Comparison of ENCODE assay signal across 11 mouse cellular contexts in genomic region chrX:73525223-73526140, GRCm38 (mm10). TPM values are rescaled to one million over a fixed set of nuclear protein-coding genes. Genes with fewer than 3 reads are reported as not detected.
DNase-seq lines count a peak whose midpoint lies in the region; ATAC-seq lines count a peak whose summit lies in the region.
"Had no signal": no experiment of that assay in that cellular context is flagged by ENCODE, and none has a peak within 500 bp of the region (broad histone marks: within the 10 kb centered on the region; RNA-seq: fewer than 3 reads in every experiment).

No protein-coding gene starts in this region.

- no peak overlapping the region for H3K9ac ChIP-seq in forebrain, embryonic 15.5 days (replicated peaks)
- H3K9ac ChIP-seq in forebrain, embryonic 11.5 days (ENCODE audit: low read length): no peak overlapping the region
- H3K9ac ChIP-seq in neural tube, embryonic 14.5 days (replicated peaks; ENCODE audit: low read depth, low read length): no peak overlapping the region
- H3K9ac ChIP-seq: heart, embryonic 15.5 days; intestine, embryonic 15.5 days had no signal

- no peaks in the 10 kb centered on the region for H3K27me3 ChIP-seq in forebrain, embryonic 15.5 days
- no peaks in the 10 kb centered on the region; the same call in 1 of the 2 replicates for H3K27me3 ChIP-seq in forebrain, embryonic 11.5 days (ENCODE audit: control insufficient read depth, insufficient read depth, low read length)
- no peaks in the 10 kb centered on the region for H3K27me3 ChIP-seq in neural tube, embryonic 14.5 days (ENCODE audit: control insufficient read depth, insufficient read depth, low read length)
- H3K27me3 ChIP-seq: heart, embryonic 15.5 days; intestine, embryonic 15.5 days had no signal

- H3K27ac ChIP-seq in forebrain, embryonic 15.5 days (replicated peaks): peak overlapping the region; percentile 76
- H3K27ac ChIP-seq in forebrain, embryonic 11.5 days (ENCODE audit: low read depth, low read length): no peak overlapping the region
- no peak overlapping the region for H3K27ac ChIP-seq in neural tube, embryonic 14.5 days (ENCODE audit: low read depth, low read length)
- H3K27ac ChIP-seq: heart, embryonic 15.5 days; intestine, embryonic 15.5 days had no signal

- 0 out of 2 replicates have a peak, but pooled peaks cover 4% of the 10 kb centered on the region for H3K4me1 ChIP-seq in forebrain, embryonic 15.5 days
- no peaks in the 10 kb centered on the region for H3K4me1 ChIP-seq in forebrain, embryonic 11.5 days (replicated peaks; ENCODE audit: control insufficient read depth, insufficient read depth, low read length)
- no peaks in the 10 kb centered on the region for H3K4me1 ChIP-seq in neural tube, embryonic 14.5 days (ENCODE audit: control insufficient read depth, insufficient read depth, low read length)
- H3K4me1 ChIP-seq: heart, embryonic 15.5 days; intestine, embryonic 15.5 days had no signal

- ATAC-seq in forebrain, embryonic 15.5 days (replicated peaks): peak; percentile 82
- no peak for ATAC-seq in forebrain, embryonic 11.5 days (replicated peaks; ENCODE audit: low FRiP score)
- peak; percentile 15; the same call in 1 of the 2 replicates for ATAC-seq in neural tube, embryonic 14.5 days (ENCODE audit: low read depth)
- ATAC-seq: CD4-positive, CD25-positive, alpha-beta regulatory T cell, adult 4 months had no signal

- H3K4me2 ChIP-seq in forebrain, embryonic 15.5 days (replicated peaks): no peak overlapping the region
- no peak overlapping the region for H3K4me2 ChIP-seq in forebrain, embryonic 11.5 days (ENCODE audit: low read depth, low read length, severe bottlenecking)
- no peak overlapping the region for H3K4me2 ChIP-seq in neural tube, embryonic 14.5 days (ENCODE audit: low read depth, low read length)
- H3K4me2 ChIP-seq: heart, embryonic 15.5 days; intestine, embryonic 15.5 days had no signal

- no peak for DNase-seq in forebrain, embryonic 11.5 days (ENCODE audit: low spot score)
- DNase-seq in neural tube, embryonic 10.5 days (ENCODE audit: extremely low spot score, low spot score): no peak
- peak; percentile 73 to 82 for DNase-seq in cerebellum, postnatal 10 days
- DNase-seq in retina, postnatal 1 day: peak; percentile 65
- no peak for DNase-seq in liver
- no peak for DNase-seq in lung, adult 18-20 months

- no peaks in the 10 kb centered on the region for H3K9me3 ChIP-seq in forebrain, embryonic 15.5 days
- no peaks in the 10 kb centered on the region for H3K9me3 ChIP-seq in forebrain, embryonic 11.5 days (ENCODE audit: control insufficient read depth, low read length)
- H3K9me3 ChIP-seq in neural tube, embryonic 14.5 days (ENCODE audit: control insufficient read depth, low read length): no peaks in the 10 kb centered on the region
- H3K9me3 ChIP-seq: heart, embryonic 15.5 days; intestine, embryonic 15.5 days had no signal

- WGBS in forebrain, embryonic 15.5 days: 63% methylated on average over 9 of the region's 9 CpGs
- 81% methylated on average over 9 of the region's 9 CpGs for WGBS in forebrain, embryonic 11.5 days
- 80% methylated on average over 9 of the region's 9 CpGs for WGBS in neural tube, embryonic 14.5 days

- H3K36me3 ChIP-seq in forebrain, embryonic 15.5 days: no peaks in the 10 kb centered on the region
- no peaks in the 10 kb centered on the region for H3K36me3 ChIP-seq in forebrain, embryonic 11.5 days (ENCODE audit: control insufficient read depth, insufficient read depth, low read length)
- no peaks in the 10 kb centered on the region for H3K36me3 ChIP-seq in neural tube, embryonic 14.5 days (ENCODE audit: control insufficient read depth, insufficient read depth, low read length)
- H3K36me3 ChIP-seq: heart, embryonic 15.5 days; intestine, embryonic 15.5 days had no signal

- no peak overlapping the region for H3K4me3 ChIP-seq in forebrain, embryonic 15.5 days
- H3K4me3 ChIP-seq in forebrain, embryonic 11.5 days (ENCODE audit: low read depth, low read length): no peak overlapping the region
- H3K4me3 ChIP-seq in neural tube, embryonic 14.5 days (ENCODE audit: low read depth, low read length): no peak overlapping the region
- H3K4me3 ChIP-seq: heart, embryonic 15.5 days; intestine, embryonic 15.5 days had no signal

RNA-seq across cellular contexts. Expression of gene Atp2b3, which starts 22.6 kb away (rescaled TPM):
- polyA plus RNA-seq in forebrain, embryonic 15.5 days (2015; fragmentation: Nextera tagmentation; extraction: Ambion mirVana): 3.7 and 4.4 TPM in 2 replicates
- polyA plus RNA-seq in forebrain, embryonic 11.5 days (2014; fragmentation: Nextera tagmentation; extraction: Ambion mirVana): 0.11 and 0.15 TPM in 2 replicates
- polyA plus RNA-seq in neural tube, embryonic 14.5 days (2014; fragmentation: Nextera tagmentation; extraction: Ambion mirVana): 5.9 and 9.2 TPM in 2 replicates
- polyA plus RNA-seq: CD4-positive, CD25-positive, alpha-beta regulatory T cell, adult 4 months had no signal

RNA-seq across cellular contexts. Expression of gene Bgn, which starts 42.1 kb away (rescaled TPM):
- 12.8 and 13.4 TPM in 2 replicates for polyA plus RNA-seq in forebrain, embryonic 15.5 days (2015; fragmentation: Nextera tagmentation; extraction: Ambion mirVana)
- polyA plus RNA-seq in forebrain, embryonic 11.5 days (2014; fragmentation: Nextera tagmentation; extraction: Ambion mirVana): 28.6 and 32.2 TPM in 2 replicates
- 8.3 and 36.2 TPM in 2 replicates for polyA plus RNA-seq in neural tube, embryonic 14.5 days (2014; fragmentation: Nextera tagmentation; extraction: Ambion mirVana)
- polyA plus RNA-seq: CD4-positive, CD25-positive, alpha-beta regulatory T cell, adult 4 months had no signal

Comparison
In these comparisons a context has a peak if more than half of its experiments do, and no peak if none do; other contexts are left out.
1. DNase-seq: peak in cerebellum, postnatal 10 days (2 of 2) and retina, postnatal 1 day (single experiment); none in forebrain, embryonic 11.5 days (single experiment), neural tube, embryonic 10.5 days (single experiment), liver (single experiment) and lung, adult 18-20 months (0 of 2).